Mouse (Mus musculus): Measurements from ENCODE around the gene Fcgr3.

- TF ChIP-seq POLR2A (IDR thresholded peaks at IDR 0.05; ENCODE audit: borderline replicate concordance, control insufficient read depth, low read depth, low read length) (no peak), CTCF (IDR thresholded peaks at IDR 0.05; ENCODE audit: control insufficient read depth, insufficient read depth, low read length) (no peak)
Observed at GRCm38 (mm10) chr1:171061566-171061965, 3.2 kb downstream of the Fcgr3 start.
